Mouse (Mus musculus) embryonic facial prominence, embryonic 12.5 days (tissue): Measurements from ENCODE around the gene Gm45837. TPM values are rescaled to one million over a fixed set of nuclear protein-coding genes. Genes with fewer than 3 reads are reported as not detected.
"Not testable (repeated sequence)": the region's sequence is repeated elsewhere in the genome, so short reads cannot be mapped to it uniquely, and the experiment has no call there.

ENCODE experiments used
- ATAC-seq: fragments of 200-750 bp; cut with Nextera tagmentation; 2 replicates; pipeline ENCODE4 v1.8.0; 2017; ENCODE audit not compliant: insufficient number of reproducible peaks, insufficient read depth, low FRiP score, low TSS enrichment
- H3K27ac ChIP-seq: fragments of 300-500 bp; sonication (generic); 2 replicates; pipeline ENCODE4 v1.5.1; 2016; ENCODE audit warnings: mild to moderate bottlenecking
- H3K27me3 ChIP-seq: fragments of 300-500 bp; sonication (generic); 2 replicates; pipeline ENCODE4 v1.6.1; 2016; ENCODE audit warnings: mild to moderate bottlenecking, moderate library complexity
- H3K36me3 ChIP-seq: fragments of 300-500 bp; sonication (generic); 2 replicates; pipeline ENCODE4 v1.6.1; 2016; ENCODE audit warnings: mild to moderate bottlenecking
- H3K4me1 ChIP-seq: fragments of 300-500 bp; sonication (generic); 2 replicates; pipeline ENCODE4 v1.6.1; 2016
- H3K4me2 ChIP-seq: fragments of 300-500 bp; sonication (generic); replicated peaks from 2 replicates; pipeline ENCODE4 v1.6.1; 2016; ENCODE audit warnings: mild to moderate bottlenecking, moderate library complexity
- H3K4me3 ChIP-seq: fragments of 300-500 bp; sonication (generic); 2 replicates; pipeline ENCODE4 v1.5.1; 2016; ENCODE audit warnings: mild to moderate bottlenecking
- H3K9ac ChIP-seq: fragments of 300-500 bp; sonication (generic); 2 replicates; pipeline ENCODE4 v1.6.1; 2016; ENCODE audit warnings: mild to moderate bottlenecking, moderate library complexity
- H3K9me3 ChIP-seq: fragments of 300-500 bp; sonication (generic); 2 replicates; pipeline ENCODE4 v1.6.1; 2016; ENCODE audit warnings: mild to moderate bottlenecking, moderate library complexity
- WGBS: fragments of 180-500 bp; shearing (Covaris S2); methylation state at CpG from one replicate; pipeline ENCODE4 v1.1.7; 2016; 5-methylcytosine and 5-hydroxymethylcytosine counted together
- polyA plus RNA-seq: library from polyadenylated mRNA; unstranded; fragments of >200 nt; fragmentation: Nextera tagmentation; extraction: Ambion mirVana; gene quantifications from 2 replicates; pipeline ENCODE4 v1.2.1, GENCODE M21; 2016

The Gm45837 gene
- polyA plus RNA-seq, 1 experiment from 2014 or later: not detected

DNA sequence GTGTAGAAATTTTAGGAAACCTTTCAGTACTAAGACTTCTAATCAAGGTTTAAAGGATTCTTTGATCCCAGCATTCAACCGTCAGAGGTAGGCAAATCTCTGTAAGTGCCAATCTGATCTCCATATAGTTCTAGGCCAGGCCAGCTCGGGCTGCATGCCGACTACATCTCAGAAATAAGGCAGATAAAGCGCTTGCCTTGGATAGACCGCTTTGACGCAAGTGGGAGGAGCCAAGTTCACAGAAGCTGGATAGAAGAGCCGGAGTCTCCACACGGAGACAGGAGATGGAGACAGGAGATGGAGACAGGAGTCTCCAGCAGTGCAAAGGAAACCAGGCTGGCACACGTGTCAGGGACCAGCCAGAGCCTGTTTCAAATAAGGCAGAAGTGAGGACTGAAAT, 129.1 kb downstream of the Gm45837 start:
- Histone ChIP-seq H3K9me3 (no peaks in the 10 kb centered on the region), H3K4me3 (no peak overlapping the region), H3K4me2 (no peak overlapping the region), H3K27ac (no peak overlapping the region), H3K36me3 (no peaks in the 10 kb centered on the region), H3K9ac (no peak overlapping the region), H3K27me3 (no peaks in the 10 kb centered on the region), H3K4me1 (no peaks in the 10 kb centered on the region)
- 48% methylated on average over 9 of the region's 9 CpGs for WGBS
- no peak for ATAC-seq

DNA sequence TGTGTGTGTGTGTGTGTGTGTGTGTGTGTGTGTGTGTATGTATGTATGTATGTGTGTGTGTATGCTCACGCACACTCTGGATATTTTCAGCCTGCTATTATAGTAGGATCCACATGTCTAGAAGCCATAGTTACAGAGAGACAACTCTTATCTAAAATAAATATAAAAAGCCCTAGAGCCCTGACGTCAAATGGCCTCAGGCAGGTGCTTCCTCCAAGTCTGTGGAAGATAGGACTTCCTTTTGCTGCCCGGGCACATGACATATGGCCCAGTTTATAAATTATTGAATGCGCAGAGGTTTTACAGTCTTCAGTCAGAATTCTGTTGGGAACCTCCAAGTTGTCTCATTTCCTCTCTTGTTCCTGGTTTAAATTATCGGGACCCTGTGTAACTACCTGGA, 130.0 kb downstream of the Gm45837 start:
- no peak overlapping the region for H3K9ac ChIP-seq
- H3K9me3 ChIP-seq: no peaks in the 10 kb centered on the region
- no peaks in the 10 kb centered on the region for H3K36me3 ChIP-seq
- H3K27ac ChIP-seq: no peak overlapping the region
- WGBS: 70% methylated on average over 5 of the region's 5 CpGs
- no peaks in the 10 kb centered on the region for H3K27me3 ChIP-seq
- no peak overlapping the region for H3K4me3 ChIP-seq
- no peak overlapping the region for H3K4me2 ChIP-seq
- no peaks in the 10 kb centered on the region for H3K4me1 ChIP-seq
- ATAC-seq: no peak

DNA sequence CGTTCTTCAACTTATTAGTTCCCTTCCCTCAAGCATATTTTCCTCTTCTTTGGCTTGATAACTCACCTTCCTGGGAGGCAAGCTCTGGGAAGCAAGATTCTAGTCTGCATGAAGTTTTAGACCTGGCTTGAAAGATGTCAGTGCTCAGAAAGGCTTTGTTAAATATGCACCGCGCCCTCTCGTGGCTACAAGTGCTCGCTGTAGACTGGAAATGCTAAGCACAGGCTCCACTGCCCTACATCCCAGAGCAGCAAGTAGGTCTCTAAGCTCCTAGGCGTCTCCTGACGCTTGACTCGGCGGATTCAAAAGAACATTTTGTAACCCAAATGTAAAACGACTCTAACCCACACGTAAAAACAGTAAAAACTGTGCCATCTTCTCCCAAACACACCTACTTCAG, 130.4 kb downstream of the Gm45837 start:
- no peaks in the 10 kb centered on the region for H3K4me1 ChIP-seq
- no peak overlapping the region for H3K4me2 ChIP-seq
- no peak overlapping the region for H3K9ac ChIP-seq
- no peaks in the 10 kb centered on the region for H3K36me3 ChIP-seq
- no peaks in the 10 kb centered on the region for H3K9me3 ChIP-seq
- no peaks in the 10 kb centered on the region for H3K27me3 ChIP-seq
- 5% methylated on average over 11 of the region's 11 CpGs for WGBS
- H3K27ac ChIP-seq: no peak overlapping the region
- H3K4me3 ChIP-seq: no peak overlapping the region
- ATAC-seq: no peak

DNA sequence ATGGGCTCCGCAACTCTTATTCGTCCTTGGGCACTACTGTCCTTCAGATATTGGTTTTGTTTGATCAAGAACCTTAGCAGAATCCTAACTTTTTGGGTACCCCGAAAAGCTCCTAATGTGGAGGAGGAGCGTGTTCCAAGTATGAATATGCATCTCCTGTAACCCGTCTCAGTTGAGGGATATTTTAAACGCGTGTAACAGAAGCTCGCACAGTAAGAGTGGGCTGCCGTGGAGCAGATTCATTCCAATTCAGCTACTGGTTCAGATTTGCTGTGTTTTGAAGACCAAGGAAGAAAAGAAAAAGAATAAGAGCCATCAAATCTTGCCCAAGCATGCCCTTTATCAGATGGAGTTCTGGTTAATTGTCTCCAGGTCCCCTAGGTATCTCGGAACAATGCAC, 131.0 kb downstream of the Gm45837 start:
- WGBS: 68% methylated on average over 10 of the region's 10 CpGs

DNA sequence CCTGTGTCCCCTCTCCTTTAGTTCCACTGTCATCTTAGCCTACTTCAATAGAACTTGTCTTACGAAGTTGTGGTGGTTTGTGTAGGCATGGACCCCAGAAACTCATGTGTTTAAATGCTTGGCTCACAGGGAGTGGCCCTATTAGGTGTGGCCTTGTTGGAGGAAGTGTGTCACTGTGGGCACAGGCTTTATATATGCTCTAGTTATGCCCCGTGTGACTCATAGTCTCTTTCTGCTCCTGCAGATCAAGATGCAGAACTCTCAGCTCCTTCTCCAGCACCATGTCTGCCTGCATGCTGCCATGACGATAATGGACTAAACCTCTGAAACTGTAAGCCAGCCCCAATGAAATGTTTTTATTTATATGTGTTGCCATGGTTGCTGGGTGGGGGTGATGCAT, 137.0 kb downstream of the Gm45837 start:
- H3K27ac ChIP-seq: no peak overlapping the region
- no peak for ATAC-seq
- 81% methylated on average over 3 of the region's 3 CpGs for WGBS

More for the DNA sequence above, 131.0 kb downstream of the Gm45837 start:
- Histone ChIP-seq H3K9ac (no peak overlapping the region), H3K4me3 (no peak overlapping the region), H3K4me1 (no peaks in the 10 kb centered on the region), H3K9me3 (no peaks in the 10 kb centered on the region), H3K4me2 (no peak overlapping the region), H3K27ac (no peak overlapping the region), H3K36me3 (no peaks in the 10 kb centered on the region), H3K27me3 (no peaks in the 10 kb centered on the region)
- ATAC-seq: no peak

DNA sequence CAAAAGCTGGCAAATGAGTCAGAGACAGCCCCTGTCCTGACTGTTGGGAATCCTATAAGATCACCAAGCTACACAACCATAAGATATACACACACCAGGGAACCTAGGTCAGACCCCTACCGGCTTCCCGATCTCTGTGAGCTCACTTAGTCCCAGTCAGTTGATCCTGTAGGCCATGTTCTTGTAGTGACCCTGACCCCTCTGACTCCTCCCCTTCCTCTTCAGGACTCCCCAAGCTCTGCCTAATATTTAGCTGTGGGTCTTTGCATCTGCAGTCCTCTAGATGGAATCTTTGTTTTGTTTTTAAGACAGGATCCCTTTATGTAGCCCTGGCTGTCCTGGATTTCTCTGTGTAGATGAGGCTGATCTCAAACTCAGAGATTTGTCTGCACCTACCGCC, 138.6 kb downstream of the Gm45837 start:
- Histone ChIP-seq H3K4me3 (no peak overlapping the region), H3K36me3 (no peaks in the 10 kb centered on the region), H3K9ac (no peak overlapping the region), H3K9me3 (no peaks in the 10 kb centered on the region), H3K27ac (no peak overlapping the region), H3K4me1 (no peaks in the 10 kb centered on the region), H3K4me2 (no peak overlapping the region), H3K27me3 (no peaks in the 10 kb centered on the region)
- WGBS: 82% methylated on average over 3 of the region's 3 CpGs
- no peak for ATAC-seq

More for the DNA sequence above, 137.0 kb downstream of the Gm45837 start:
- H3K27me3 ChIP-seq: no peaks in the 10 kb centered on the region
- no peaks in the 10 kb centered on the region for H3K9me3 ChIP-seq
- no peak overlapping the region for H3K4me3 ChIP-seq
- H3K36me3 ChIP-seq: no peaks in the 10 kb centered on the region
- no peaks in the 10 kb centered on the region for H3K4me1 ChIP-seq
- H3K4me2 ChIP-seq: no peak overlapping the region
- H3K9ac ChIP-seq: no peak overlapping the region

DNA sequence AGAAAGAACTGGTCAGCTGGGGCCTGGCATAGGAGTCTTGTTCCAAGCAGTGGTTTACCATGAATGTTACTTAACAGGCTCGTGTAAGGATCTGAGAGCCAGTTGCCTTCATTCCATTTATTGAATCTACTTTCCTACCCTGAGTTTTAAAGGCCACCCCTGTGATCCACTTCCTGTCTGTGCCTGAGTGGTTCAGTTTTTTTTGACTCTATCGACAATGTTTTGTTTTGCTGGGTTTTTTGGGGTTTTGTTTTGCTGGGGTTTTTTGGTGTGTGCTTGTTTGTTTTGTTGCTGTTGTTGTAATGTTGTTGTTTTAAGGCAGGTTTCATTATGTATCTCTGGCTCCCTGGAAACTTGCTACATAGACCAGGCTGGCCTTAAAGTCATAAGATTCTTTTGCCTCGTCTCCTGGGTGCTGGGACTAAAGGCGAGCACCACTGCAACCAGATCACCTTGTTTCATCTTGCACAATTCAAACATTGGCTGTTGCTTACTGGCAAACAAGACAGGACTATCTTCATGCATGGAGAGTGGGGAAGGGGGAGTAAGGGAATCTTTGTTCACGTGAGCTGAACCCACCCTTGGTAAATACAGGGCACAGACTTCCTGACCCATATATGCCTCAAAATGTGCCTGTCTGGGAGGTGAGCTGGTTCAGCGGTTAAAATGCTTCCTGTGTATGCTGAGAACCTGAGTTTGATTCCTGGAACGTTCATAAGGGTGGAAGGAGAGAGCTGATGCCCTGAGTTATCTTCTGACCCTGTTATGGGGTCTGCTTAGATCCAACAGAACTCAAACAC, 140.2 kb downstream of the Gm45837 start:
- Histone ChIP-seq H3K9me3 (no peaks in the 10 kb centered on the region), H3K27me3 (no peaks in the 10 kb centered on the region), H3K4me3 (no peak overlapping the region), H3K4me2 (no peak overlapping the region), H3K4me1 (no peaks in the 10 kb centered on the region), H3K9ac (no peak overlapping the region), H3K36me3 (no peaks in the 10 kb centered on the region), H3K27ac (no peak overlapping the region)
- ATAC-seq: no peak
- 61% methylated on average over 7 of the region's 7 CpGs for WGBS

DNA sequence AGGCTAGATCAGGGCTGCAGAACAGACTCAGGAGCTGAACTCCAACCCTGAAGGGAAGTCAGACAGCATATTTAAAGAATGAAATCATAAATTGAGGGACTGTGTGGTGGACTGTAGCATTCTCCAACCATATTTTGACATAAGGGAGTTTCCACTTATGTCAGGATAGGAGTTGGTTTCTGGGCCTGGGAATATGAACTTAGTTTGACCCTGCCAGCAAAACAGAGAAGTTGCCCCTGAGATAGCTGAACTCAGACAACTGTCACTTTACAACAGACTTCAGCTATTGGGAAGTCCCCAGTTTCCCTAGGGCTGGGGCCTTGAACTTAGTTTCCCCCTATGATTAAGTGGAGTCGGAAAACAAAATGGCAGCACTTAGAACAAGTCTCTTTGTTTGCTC, 140.8 kb downstream of the Gm45837 start:
- H3K36me3 ChIP-seq: no peaks in the 10 kb centered on the region
- H3K9me3 ChIP-seq: no peaks in the 10 kb centered on the region
- WGBS: 91% methylated on average over 1 of the region's 1 CpGs
- no peaks in the 10 kb centered on the region for H3K27me3 ChIP-seq
- no peak overlapping the region for H3K4me3 ChIP-seq
- no peak overlapping the region for H3K4me2 ChIP-seq
- no peaks in the 10 kb centered on the region for H3K4me1 ChIP-seq
- H3K27ac ChIP-seq: no peak overlapping the region
- ATAC-seq: no peak
- H3K9ac ChIP-seq: no peak overlapping the region

DNA sequence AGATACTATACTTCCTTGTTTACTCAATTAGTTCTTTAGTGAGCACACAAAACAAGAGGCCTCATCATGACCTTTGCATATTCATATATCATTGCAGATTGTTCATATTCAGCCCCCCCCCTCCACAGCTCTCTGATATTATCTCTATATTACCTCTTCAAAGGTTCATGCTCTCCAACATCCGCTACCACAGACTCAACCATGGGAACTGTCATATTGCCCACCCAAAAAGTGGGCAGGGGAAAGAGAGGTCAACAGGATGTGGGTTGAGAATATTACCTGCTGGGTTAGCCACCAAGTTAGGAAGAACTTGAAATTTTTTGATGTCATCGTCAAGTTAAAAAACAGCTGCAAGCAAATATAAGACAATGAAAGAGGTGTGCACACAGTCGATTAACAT, 144.8 kb downstream of the Gm45837 start:
- not testable (repeated sequence) for H3K9ac ChIP-seq, H3K9me3 ChIP-seq, H3K4me1 ChIP-seq, H3K4me3 ChIP-seq, H3K27ac ChIP-seq, H3K27me3 ChIP-seq, H3K4me2 ChIP-seq, H3K36me3 ChIP-seq, ATAC-seq
- WGBS: 89% methylated on average over 3 of the region's 3 CpGs

DNA sequence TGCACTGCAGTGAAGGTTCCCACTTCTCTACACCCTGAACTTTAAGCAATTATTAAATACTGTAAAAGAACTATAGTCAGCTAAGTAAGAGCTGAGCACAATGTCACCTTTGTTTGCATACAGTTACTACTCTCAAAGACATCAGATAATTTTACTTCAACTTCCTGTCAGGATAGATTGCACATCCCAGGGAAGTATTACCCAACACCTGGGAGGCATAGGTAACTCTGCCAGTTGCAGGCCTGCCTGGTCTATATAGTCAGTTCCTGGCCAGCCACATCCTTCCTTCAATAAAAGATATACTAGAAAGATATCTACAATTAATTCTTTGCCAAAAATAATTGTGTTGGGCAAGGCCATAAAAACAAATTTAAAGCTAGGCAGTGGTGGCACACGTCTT, 146.7 kb downstream of the Gm45837 start:
- WGBS: 73% methylated on average over 1 of the region's 1 CpGs
- Histone ChIP-seq H3K9ac (no peak overlapping the region), H3K36me3 (no peaks in the 10 kb centered on the region), H3K4me2 (no peak overlapping the region), H3K9me3 (no peaks in the 10 kb centered on the region), H3K4me1 (no peaks in the 10 kb centered on the region), H3K27ac (no peak overlapping the region), H3K4me3 (no peak overlapping the region), H3K27me3 (no peaks in the 10 kb centered on the region)
- no peak for ATAC-seq

DNA sequence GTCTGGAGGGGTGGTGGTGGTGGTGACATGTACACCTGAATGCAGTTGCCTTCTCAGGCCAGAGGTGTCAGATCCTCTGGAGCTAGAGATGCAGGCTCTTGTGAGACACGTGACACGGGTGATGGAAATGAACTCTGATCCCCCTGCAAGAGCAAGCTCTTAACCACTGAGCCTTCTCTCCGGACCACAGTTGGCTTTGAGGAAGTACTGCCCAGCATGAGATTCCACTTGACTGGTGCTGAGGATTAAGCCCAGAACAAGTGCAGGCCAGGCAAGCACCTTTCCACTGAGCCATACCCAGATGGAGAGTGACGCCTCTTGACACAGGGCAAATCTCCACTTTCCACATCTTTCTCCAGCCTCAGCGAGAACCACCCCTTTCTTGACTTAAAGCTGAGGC, 148.7 kb downstream of the Gm45837 start:
- ATAC-seq, H3K9me3 ChIP-seq, H3K27me3 ChIP-seq, H3K27ac ChIP-seq, H3K4me2 ChIP-seq, H3K4me1 ChIP-seq, H3K9ac ChIP-seq, H3K36me3 ChIP-seq, H3K4me3 ChIP-seq: not testable (repeated sequence)
- WGBS: 62% methylated on average over 5 of the region's 5 CpGs
